Mouse (Mus musculus) liver, adult 2 months (tissue): ENCODE results near the gene Pcif1.
A peak's percentile ranks its signal among the peaks of the same experiment; 100 is the strongest.

Experiments used
- CTCF ChIP-seq: fragments of 200-500 bp; IDR thresholded peaks from 2 replicates; pipeline ENCODE4 v1.5.1; 2011; ENCODE audit warnings: low read depth, low read length, control low read depth
- POLR2A ChIP-seq: fragments of 200-500 bp; IDR thresholded peaks from 2 replicates; pipeline ENCODE4 v1.6.1; 2011; ENCODE audit warnings: low read length, control low read depth; ENCODE audit not compliant: insufficient read depth; ENCODE audit errors: extremely low read depth

GRCm38 (mm10) chr2:164906071-164906470 is 27.0 kb downstream of the Pcif1 start:
- TF ChIP-seq POLR2A (no peak), CTCF (0 out of 2 replicates have a peak, but pooled peaks have one; percentile 21)
